Comparison of ENCODE assay signal across 2 mouse cellular contexts in the genomic region with DNA sequence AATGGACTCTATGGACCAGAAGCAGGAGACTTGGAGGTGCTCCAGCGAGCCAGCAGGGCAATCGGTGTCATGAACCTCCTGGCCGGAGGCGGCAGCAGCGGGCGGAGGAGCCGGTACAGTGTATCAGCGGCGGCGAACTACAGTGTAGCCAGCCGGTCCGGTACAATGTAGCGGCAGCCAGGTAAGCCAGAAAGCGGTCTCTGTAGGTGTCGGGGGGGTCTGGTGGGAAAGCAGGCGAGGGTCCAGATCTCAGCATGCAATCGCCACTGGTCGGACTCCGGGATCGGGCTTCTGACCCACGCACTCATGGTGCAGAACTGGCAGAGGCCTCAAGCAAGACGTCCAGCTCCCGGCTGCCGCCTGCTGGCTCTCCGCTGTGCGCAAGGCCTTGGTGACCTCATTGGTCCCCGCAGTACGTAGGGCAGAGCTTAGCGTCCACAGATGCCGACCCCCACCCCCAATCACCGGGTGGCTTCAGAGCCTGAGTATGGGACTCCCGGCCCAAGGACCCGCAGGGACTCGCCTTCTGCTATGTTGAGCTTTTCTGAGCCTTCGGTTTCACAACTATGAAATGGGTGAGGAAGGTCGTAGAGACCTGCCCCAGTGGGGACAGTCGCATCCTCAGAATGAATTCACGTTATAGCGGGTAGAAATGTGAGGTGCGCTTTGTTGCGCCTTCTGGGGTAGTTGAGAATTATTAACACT.
TF ChIP-seq lines count a peak whose summit lies in the region.

No protein-coding gene starts in this region.

TF ChIP-seq in C2C12, 6 proteins besides CTCF, POLR2A, EP300 and RAD21:
- TF ChIP-seq FOSL1 (IDR thresholded peaks at IDR 0.05; ENCODE audit: insufficient read depth, low read length, poor library complexity, severe bottlenecking) (no peak), MAX (IDR thresholded peaks at IDR 0.05) (peak; percentile 64), CEBPB (IDR thresholded peaks at IDR 0.05; ENCODE audit: low read depth) (no peak), USF1 (IDR thresholded peaks at IDR 0.05; ENCODE audit: low read depth) (no peak), MYOD1 (IDR thresholded peaks at IDR 0.05; ENCODE audit: control insufficient read depth, insufficient read length, low read depth) (no peak), MYOG (IDR thresholded peaks at IDR 0.05; ENCODE audit: control insufficient read depth, extremely low read depth, insufficient read length) (no peak)

TF ChIP-seq in myocyte, 11 proteins besides CTCF, POLR2A, EP300 and RAD21:
- no peak for TF ChIP-seq MYOG (IDR thresholded peaks at IDR 0.05; ENCODE audit: control insufficient read depth in 1 of 3, insufficient read depth in 1 of 3, insufficient read length in 2 of 3, low read depth in 2 of 3)
- no peak for TF ChIP-seq MYOD1 (IDR thresholded peaks at IDR 0.05; ENCODE audit: control insufficient read depth in 1 of 3, insufficient read length in 2 of 3, low read depth in 2 of 3)
- TF ChIP-seq TCF3 (IDR thresholded peaks at IDR 0.05; ENCODE audit: insufficient read length, low read depth), result no peak
- TF ChIP-seq USF1 (IDR thresholded peaks at IDR 0.05; ENCODE audit: low read depth), result no peak
- no peak for TF ChIP-seq CEBPB (IDR thresholded peaks at IDR 0.05; ENCODE audit: insufficient read depth, poor library complexity, severe bottlenecking)
- no peak for TF ChIP-seq MAX (IDR thresholded peaks at IDR 0.05; ENCODE audit: low read depth)
- TF ChIP-seq REST (IDR thresholded peaks at IDR 0.05; ENCODE audit: insufficient read depth, insufficient read length), result no peak
- no peak for TF ChIP-seq SRF (IDR thresholded peaks at IDR 0.05; ENCODE audit: control insufficient read depth, insufficient read length, low read depth)
TF ChIP-seq in myocyte: peak in this region for 0.
